Mouse (Mus musculus): ENCODE measurements around the gene Pes1. TPM values are rescaled to one million over a fixed set of nuclear protein-coding genes. Genes with fewer than 3 reads are reported as not detected.

The Pes1 gene
- polyA plus RNA-seq, 1 experiment from 2014 or later = 64.9 TPM

GRCm38 (mm10) chr11:3983863-3984745 is 20.3 kb downstream of the Pes1 start:
- Histone ChIP-seq H3K9ac (replicated peaks; ENCODE audit: low read depth, low read length) (no peak overlapping the region; the same call in 1 of the 2 replicates), H3K4me3 (ENCODE audit: low read depth, low read length) (peak overlapping the region; percentile 29), H3K4me1 (ENCODE audit: control insufficient read depth, insufficient read depth, low read length) (no peaks in the 10 kb centered on the region), H3K27ac (ENCODE audit: low read length) (peak overlapping the region; percentile 83), H3K27me3 (ENCODE audit: control insufficient read depth, insufficient read depth, low read length) (peaks cover 4% of the 10 kb centered on the region; the same call in 1 of the 2 replicates), H3K36me3 (ENCODE audit: control insufficient read depth, insufficient read depth, low read length) (peaks cover 7% of the 10 kb centered on the region), H3K9me3 (ENCODE audit: control insufficient read depth, low read depth, low read length) (no peaks in the 10 kb centered on the region), H3K4me2 (replicated peaks; ENCODE audit: low read depth, low read length) (peak overlapping the region; percentile 54)
- WGBS = 6% methylated on average over 15 of the region's 15 CpGs
- ATAC-seq (ENCODE audit: insufficient number of reproducible peaks, insufficient read depth, low FRiP score, low read depth) = peak; percentile 72

GRCm38 (mm10) chr11:3989748-3990147 is 26.0 kb downstream of the Pes1 start:
- H3K27me3 ChIP-seq (ENCODE audit: control insufficient read depth, insufficient read depth, low read length) = no peaks in the 10 kb centered on the region
- no peak for ATAC-seq (ENCODE audit: insufficient number of reproducible peaks, insufficient read depth, low FRiP score, low read depth)
- H3K4me2 ChIP-seq (replicated peaks; ENCODE audit: low read depth, low read length) = no peak overlapping the region
- H3K9ac ChIP-seq (replicated peaks; ENCODE audit: low read depth, low read length) = no peak overlapping the region
- H3K4me1 ChIP-seq (ENCODE audit: control insufficient read depth, insufficient read depth, low read length) = no peaks in the 10 kb centered on the region
- no peak overlapping the region for H3K4me3 ChIP-seq (ENCODE audit: low read depth, low read length)
- WGBS = 61% methylated on average over 3 of the region's 3 CpGs
- no peaks in the 10 kb centered on the region for H3K9me3 ChIP-seq (ENCODE audit: control insufficient read depth, low read depth, low read length)
- H3K27ac ChIP-seq (ENCODE audit: low read length) = no peak overlapping the region
- no peaks in the 10 kb centered on the region for H3K36me3 ChIP-seq (ENCODE audit: control insufficient read depth, insufficient read depth, low read length)

- peaks cover 8% of the 10 kb centered on the region for H3K27me3 ChIP-seq (ENCODE audit: control insufficient read depth, insufficient read depth, low read length)
- no peak overlapping the region for H3K4me3 ChIP-seq (ENCODE audit: low read depth, low read length)
- H3K4me2 ChIP-seq (replicated peaks; ENCODE audit: low read depth, low read length) = no peak overlapping the region
- ATAC-seq (ENCODE audit: insufficient number of reproducible peaks, insufficient read depth, low FRiP score, low read depth) = no peak
- H3K4me1 ChIP-seq (ENCODE audit: control insufficient read depth, insufficient read depth, low read length) = no peaks in the 10 kb centered on the region
- no peaks in the 10 kb centered on the region for H3K36me3 ChIP-seq (ENCODE audit: control insufficient read depth, insufficient read depth, low read length)
- H3K9ac ChIP-seq (replicated peaks; ENCODE audit: low read depth, low read length) = no peak overlapping the region
- 71% methylated on average over 6 of the region's 6 CpGs for WGBS
- H3K9me3 ChIP-seq (ENCODE audit: control insufficient read depth, low read depth, low read length) = no peaks in the 10 kb centered on the region
- H3K27ac ChIP-seq (ENCODE audit: low read length) = no peak overlapping the region
Observed at GRCm38 (mm10) chr11:3993132-3993531, 29.4 kb downstream of the Pes1 start.

- H3K36me3 ChIP-seq (ENCODE audit: control insufficient read depth, insufficient read depth, low read length) = no peaks in the 10 kb centered on the region
- H3K27ac ChIP-seq (ENCODE audit: low read length) = no peak overlapping the region
- no peaks in the 10 kb centered on the region for H3K4me1 ChIP-seq (ENCODE audit: control insufficient read depth, insufficient read depth, low read length)
- H3K9me3 ChIP-seq (ENCODE audit: control insufficient read depth, low read depth, low read length) = no peaks in the 10 kb centered on the region
- no peak for ATAC-seq (ENCODE audit: insufficient number of reproducible peaks, insufficient read depth, low FRiP score, low read depth)
- H3K4me3 ChIP-seq (ENCODE audit: low read depth, low read length) = no peak overlapping the region
- H3K27me3 ChIP-seq (ENCODE audit: control insufficient read depth, insufficient read depth, low read length) = peaks cover 16% of the 10 kb centered on the region
- H3K4me2 ChIP-seq (replicated peaks; ENCODE audit: low read depth, low read length) = no peak overlapping the region
- no peak overlapping the region for H3K9ac ChIP-seq (replicated peaks; ENCODE audit: low read depth, low read length)
- WGBS = 79% methylated on average over 6 of the region's 6 CpGs
Observed at GRCm38 (mm10) chr11:3993914-3994313, 30.1 kb downstream of the Pes1 start.

- Histone ChIP-seq H3K4me2 (replicated peaks; ENCODE audit: low read depth, low read length) (no peak overlapping the region), H3K9ac (replicated peaks; ENCODE audit: low read depth, low read length) (no peak overlapping the region), H3K27me3 (ENCODE audit: control insufficient read depth, insufficient read depth, low read length) (peaks cover 23% of the 10 kb centered on the region), H3K9me3 (ENCODE audit: control insufficient read depth, low read depth, low read length) (no peaks in the 10 kb centered on the region), H3K36me3 (ENCODE audit: control insufficient read depth, insufficient read depth, low read length) (no peaks in the 10 kb centered on the region), H3K4me3 (ENCODE audit: low read depth, low read length) (no peak overlapping the region), H3K4me1 (ENCODE audit: control insufficient read depth, insufficient read depth, low read length) (no peaks in the 10 kb centered on the region), H3K27ac (ENCODE audit: low read length) (no peak overlapping the region)
- ATAC-seq (ENCODE audit: insufficient number of reproducible peaks, insufficient read depth, low FRiP score, low read depth) = no peak
- WGBS = 82% methylated on average over 5 of the region's 5 CpGs
Observed at GRCm38 (mm10) chr11:3995511-3995910, 31.7 kb downstream of the Pes1 start.

GRCm38 (mm10) chr11:3996840-3997239 is 33.1 kb downstream of the Pes1 start:
- H3K9me3 ChIP-seq (ENCODE audit: control insufficient read depth, low read depth, low read length) = no peaks in the 10 kb centered on the region
- no peaks in the 10 kb centered on the region for H3K36me3 ChIP-seq (ENCODE audit: control insufficient read depth, insufficient read depth, low read length)
- no peaks in the 10 kb centered on the region for H3K4me1 ChIP-seq (ENCODE audit: control insufficient read depth, insufficient read depth, low read length)
- peaks cover 23% of the 10 kb centered on the region for H3K27me3 ChIP-seq (ENCODE audit: control insufficient read depth, insufficient read depth, low read length)
- no peak overlapping the region for H3K27ac ChIP-seq (ENCODE audit: low read length)
- H3K4me3 ChIP-seq (ENCODE audit: low read depth, low read length) = no peak overlapping the region
- H3K4me2 ChIP-seq (replicated peaks; ENCODE audit: low read depth, low read length) = no peak overlapping the region
- no peak overlapping the region for H3K9ac ChIP-seq (replicated peaks; ENCODE audit: low read depth, low read length)
- ATAC-seq (ENCODE audit: insufficient number of reproducible peaks, insufficient read depth, low FRiP score, low read depth) = peak; percentile 18; the same call in 1 of the 2 replicates
- 89% methylated on average over 3 of the region's 3 CpGs for WGBS

GRCm38 (mm10) chr11:3997978-3998720 is 34.4 kb downstream of the Pes1 start:
- WGBS = 7% methylated on average over 66 of the region's 66 CpGs
- H3K27me3 ChIP-seq (ENCODE audit: control insufficient read depth, insufficient read depth, low read length) = peaks cover 23% of the 10 kb centered on the region
- no peaks in the 10 kb centered on the region for H3K36me3 ChIP-seq (ENCODE audit: control insufficient read depth, insufficient read depth, low read length)
- no peaks in the 10 kb centered on the region for H3K4me1 ChIP-seq (ENCODE audit: control insufficient read depth, insufficient read depth, low read length)
- no peak for ATAC-seq (ENCODE audit: insufficient number of reproducible peaks, insufficient read depth, low FRiP score, low read depth)
- H3K27ac ChIP-seq (ENCODE audit: low read length) = no peak overlapping the region
- H3K9me3 ChIP-seq (ENCODE audit: control insufficient read depth, low read depth, low read length) = no peaks in the 10 kb centered on the region
- H3K9ac ChIP-seq (replicated peaks; ENCODE audit: low read depth, low read length) = no peak overlapping the region
- peak overlapping the region; percentile 18 for H3K4me3 ChIP-seq (ENCODE audit: low read depth, low read length)
- H3K4me2 ChIP-seq (replicated peaks; ENCODE audit: low read depth, low read length) = peak overlapping the region; percentile 37

GRCm38 (mm10) chr11:3999547-3999946 is 35.8 kb downstream of the Pes1 start:
- no peaks in the 10 kb centered on the region for H3K4me1 ChIP-seq (ENCODE audit: control insufficient read depth, insufficient read depth, low read length)
- peaks cover 23% of the 10 kb centered on the region for H3K27me3 ChIP-seq (ENCODE audit: control insufficient read depth, insufficient read depth, low read length)
- no peaks in the 10 kb centered on the region for H3K36me3 ChIP-seq (ENCODE audit: control insufficient read depth, insufficient read depth, low read length)
- no peak for ATAC-seq (ENCODE audit: insufficient number of reproducible peaks, insufficient read depth, low FRiP score, low read depth)
- H3K9me3 ChIP-seq (ENCODE audit: control insufficient read depth, low read depth, low read length) = no peaks in the 10 kb centered on the region
- no peak overlapping the region for H3K27ac ChIP-seq (ENCODE audit: low read length)
- no peak overlapping the region for H3K4me3 ChIP-seq (ENCODE audit: low read depth, low read length)
- no peak overlapping the region for H3K4me2 ChIP-seq (replicated peaks; ENCODE audit: low read depth, low read length)
- no peak overlapping the region for H3K9ac ChIP-seq (replicated peaks; ENCODE audit: low read depth, low read length)
- WGBS = 59% methylated on average over 5 of the region's 5 CpGs

Measured in stomach, embryonic 14.5 days (tissue).